Mouse (Mus musculus) cerebellum, adult 8-10 months (tissue): Measurements from ENCODE around the gene Znhit6.

Experiments
- DNase-seq: peaks from one replicate; pipeline ENCODE4 v3.0.0; 2022

Gene Znhit6

GRCm38 (mm10) chr3:145605437-145606123 is 29.6 kb downstream of the Znhit6 start:
- no peak for DNase-seq

- no peak for DNase-seq
Observed at GRCm38 (mm10) chr3:145608320-145608719, 32.3 kb downstream of the Znhit6 start.

GRCm38 (mm10) chr3:145612662-145613061 is 36.7 kb downstream of the Znhit6 start:
- DNase-seq, result no peak

GRCm38 (mm10) chr3:145613234-145613633 is 37.2 kb downstream of the Znhit6 start:
- no peak for DNase-seq

- DNase-seq, result no peak
Observed at GRCm38 (mm10) chr3:145614362-145615115, 38.5 kb downstream of the Znhit6 start.

GRCm38 (mm10) chr3:145618299-145618698 is 42.3 kb downstream of the Znhit6 start:
- no peak for DNase-seq

- no peak for DNase-seq
Observed at GRCm38 (mm10) chr3:145619621-145620365, 43.8 kb downstream of the Znhit6 start.

- DNase-seq, result no peak
Observed at GRCm38 (mm10) chr3:145621209-145621608, 45.2 kb downstream of the Znhit6 start.

- no peak for DNase-seq
Observed at GRCm38 (mm10) chr3:145623047-145623446, 47.0 kb downstream of the Znhit6 start.

GRCm38 (mm10) chr3:145624786-145625185 is 48.8 kb downstream of the Znhit6 start:
- DNase-seq, result no peak

- DNase-seq, result no peak
Observed at GRCm38 (mm10) chr3:145625546-145625945, 49.5 kb downstream of the Znhit6 start.

GRCm38 (mm10) chr3:145626063-145626462 is 50.1 kb downstream of the Znhit6 start:
- no peak for DNase-seq

GRCm38 (mm10) chr3:145627830-145628229 is 51.8 kb downstream of the Znhit6 start:
- no peak for DNase-seq

GRCm38 (mm10) chr3:145628643-145629042 is 52.6 kb downstream of the Znhit6 start:
- no peak for DNase-seq

- DNase-seq, result no peak
Observed at GRCm38 (mm10) chr3:145632888-145633287, 56.9 kb downstream of the Znhit6 start.

GRCm38 (mm10) chr3:145634002-145634710 is 58.2 kb downstream of the Znhit6 start:
- no peak for DNase-seq

- no peak for DNase-seq
Observed at GRCm38 (mm10) chr3:145640170-145640569, 64.2 kb downstream of the Znhit6 start.

- DNase-seq, result no peak
Observed at GRCm38 (mm10) chr3:145640583-145640982, 64.6 kb downstream of the Znhit6 start.

GRCm38 (mm10) chr3:145641036-145641685 is 65.2 kb downstream of the Znhit6 start:
- no peak for DNase-seq

GRCm38 (mm10) chr3:145641878-145642277 is 65.9 kb downstream of the Znhit6 start:
- no peak for DNase-seq

- DNase-seq, result no peak
Observed at GRCm38 (mm10) chr3:145642861-145643260, 66.9 kb downstream of the Znhit6 start.

- DNase-seq, result no peak
Observed at GRCm38 (mm10) chr3:145645463-145645862, 69.5 kb downstream of the Znhit6 start.
